Mouse (Mus musculus) CH12.LX (cell line): ENCODE results near the gene Pla2g7. TPM values are rescaled to one million over a fixed set of nuclear protein-coding genes. Genes with fewer than 3 reads are reported as not detected.

Experiments
- DNase-seq: peaks from one replicate; pipeline ENCODE4 v3.0.0-alpha.2; 2013; ENCODE audit errors: extremely low read depth
- H3K27ac ChIP-seq: 2 replicates; pipeline ENCODE4 v1.5.1; 2012; ENCODE audit warnings: low read depth, mild to moderate bottlenecking, control low read depth, moderate library complexity; ENCODE audit not compliant: insufficient read depth
- H3K27me3 ChIP-seq: replicated peaks from 2 replicates; pipeline ENCODE3; 2012; ENCODE audit warnings: inconsistent platforms
- H3K36me3 ChIP-seq, 2 experiments: replicated peaks in 1 of 2; 2 replicates each; pipeline versions ENCODE3 to v1.6.1; 2012; ENCODE audit warnings: inconsistent platforms in 1 of 2, low read length in 1 of 2, mild to moderate bottlenecking in 1 of 2, mixed read lengths in 1 of 2, moderate library complexity in 1 of 2; ENCODE audit not compliant: control insufficient read depth in 1 of 2, insufficient read depth in 1 of 2
- H3K4me1 ChIP-seq, 2 experiments: 2 replicates each; pipeline ENCODE4 v1.6.1; 2012; ENCODE audit warnings: inconsistent platforms in 1 of 2, moderate library complexity in 1 of 2; ENCODE audit not compliant: insufficient read depth in 2 of 2, control insufficient read depth in 1 of 2
- H3K4me2 ChIP-seq: 2 replicates; pipeline ENCODE4 v1.6.1; 2012; ENCODE audit warnings: low read depth, mild to moderate bottlenecking, control low read depth; ENCODE audit not compliant: poor library complexity, insufficient read depth, severe bottlenecking
- H3K4me3 ChIP-seq, 3 experiments: fragments of 150-350 bp in 1 of 3; sonication (generic) in 1 of 3; replicated peaks in 1 of 3; 2 replicates each; pipeline versions ENCODE3 to v1.5.1; 2011 to 2012; ENCODE audit warnings: low read depth in 2 of 3, low read length in 2 of 3, mild to moderate bottlenecking in 2 of 3, moderate library complexity in 2 of 3, control low read depth in 1 of 3, improper control_type of control experiment in 1 of 3, inconsistent platforms in 1 of 3, mixed read lengths in 1 of 3; ENCODE audit not compliant: poor library complexity in 1 of 3
- H3K79me2 ChIP-seq: replicated peaks from 2 replicates; pipeline ENCODE4 v1.6.1; 2012; ENCODE audit warnings: mild to moderate bottlenecking, moderate library complexity; ENCODE audit not compliant: control insufficient read depth, poor library complexity, insufficient read depth, severe bottlenecking; ENCODE audit errors: extremely low read depth
- H3K9ac ChIP-seq: 2 replicates; pipeline ENCODE4 v1.6.1; 2012; ENCODE audit warnings: low read depth, mild to moderate bottlenecking, control low read depth, moderate library complexity; ENCODE audit not compliant: insufficient read depth
- H3K9me3 ChIP-seq: replicated peaks from 2 replicates; pipeline ENCODE3; 2012; ENCODE audit warnings: low read length, inconsistent platforms, mixed read lengths
- CTCF ChIP-seq, 2 experiments: IDR thresholded peaks in 1 of 2; conservative IDR thresholded peaks in 1 of 2; 2 replicates each; pipeline ENCODE4 v1.5.1; 2011 to 2012; ENCODE audit warnings: low read depth in 2 of 2, low read length in 2 of 2, improper control_type of control experiment in 1 of 2, inconsistent platforms in 1 of 2, mild to moderate bottlenecking in 1 of 2, moderate library complexity in 1 of 2
- MAFK ChIP-seq: IDR thresholded peaks from 2 replicates; pipeline ENCODE4 v1.6.1; 2011; ENCODE audit warnings: low read length, improper control_type of control experiment; ENCODE audit not compliant: insufficient replicate concordance
- TCF12 ChIP-seq: IDR thresholded peaks from 2 replicates; pipeline ENCODE4 v1.6.1; 2014; ENCODE audit warnings: low read depth, mild to moderate bottlenecking, inconsistent platforms, low read length, improper control_type of control experiment
- ZC3H11A ChIP-seq: IDR thresholded peaks from 2 replicates; pipeline ENCODE4 v1.6.1; 2012; ENCODE audit warnings: low read depth, mild to moderate bottlenecking, inconsistent platforms, low read length, improper control_type of control experiment
- dilution Hi-C: fragments of 300-500 bp; cut with MboI; formaldehyde crosslinking; loops from 2 replicates; pipeline ENCODE4 v1.14.3; 2020; ENCODE audit warnings: low sequenced_read_pairs; ENCODE audit not compliant: extremely low pct_unique_long_range_greater_than_20kb, extremely low pct_ligation_motif_present
- in situ Hi-C: fragments of 300-500 bp; cut with MboI; formaldehyde crosslinking; loops from 3 replicates; pipeline ENCODE4 v1.14.3; 2019; ENCODE audit warnings: low sequenced_read_pairs, low pct_ligation_motif_present, low pct_unique_long_range_greater_than_20kb, mixed read lengths
- polyA plus RNA-seq: library from polyadenylated mRNA; unstranded; fragments of >175 nt; gene quantifications from 2 replicates; pipeline ENCODE4 v1.2.1, GENCODE M21; 2012; ENCODE audit warnings: low read depth; ENCODE audit not compliant: insufficient read length
- total RNA-seq, 2 experiments: library from RNA; depleted of rRNA; stranded (reverse); fragments of 300-350 nt in 1 of 2; fragments of >200 nt in 1 of 2; gene quantifications; 2 replicates each; pipeline ENCODE4 v1.2.3; 2012 to 2014

The Pla2g7 gene
- total and polyA plus RNA-seq, 3 experiments, result 0.27 TPM; not detected in 2

DNA sequence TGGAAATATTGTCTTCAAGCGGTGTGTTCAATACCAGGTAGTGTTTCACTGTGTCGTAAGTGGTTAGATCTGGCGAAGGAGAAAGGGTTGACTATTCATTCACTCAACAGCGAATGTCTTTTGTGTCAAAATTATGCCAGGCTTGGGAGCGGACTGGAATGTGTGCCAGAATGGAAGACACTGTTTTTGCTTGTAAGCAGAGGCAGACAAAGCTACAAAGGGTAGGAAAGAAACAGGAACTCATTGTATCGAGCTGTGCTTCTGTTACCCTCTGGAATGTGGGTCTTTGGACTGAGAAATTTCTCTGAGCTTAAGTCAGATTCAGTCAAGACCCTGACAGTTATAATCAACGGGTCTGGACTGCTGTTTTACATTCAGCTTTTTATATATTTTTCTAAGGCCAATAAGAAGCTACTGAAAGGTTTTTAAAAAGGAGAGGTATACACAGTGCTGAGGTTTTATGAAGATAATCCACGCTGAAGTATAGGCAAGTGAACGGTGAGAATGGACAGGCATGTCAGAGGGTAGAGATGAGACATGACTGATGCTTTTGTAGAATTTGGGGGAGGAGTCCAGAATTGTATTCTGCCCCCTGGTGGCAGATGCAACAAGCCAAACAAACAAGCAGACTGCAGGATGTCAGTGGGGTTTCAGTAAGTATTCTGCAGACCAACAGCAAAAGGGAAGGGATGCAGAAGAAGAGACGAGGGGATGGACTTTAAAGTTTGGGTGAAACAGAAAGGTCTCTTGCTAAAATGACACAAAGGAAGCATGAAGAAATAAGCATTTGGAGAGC lies 81.9 kb downstream of the Pla2g7 start:
- H3K27ac ChIP-seq, result no peak overlapping the region
- dilution Hi-C loops (no loop called here), in situ Hi-C loops (no loop called here)
- peaks cover 40% of the 10 kb centered on the region for H3K9me3 ChIP-seq
- H3K27me3 ChIP-seq, result no peaks in the 10 kb centered on the region
- no peaks in the 10 kb centered on the region for H3K4me1 ChIP-seq
- no peaks in the 10 kb centered on the region for H3K36me3 ChIP-seq
- H3K4me3 ChIP-seq, result no peak overlapping the region
- TF ChIP-seq TCF12, result no peak
- 0 out of 4 replicates have a peak, but pooled peaks of 1 of the 2 experiments have one; percentile 10 for TF ChIP-seq CTCF (conservative IDR thresholded peaks at IDR 0.05 in 1 of 2, IDR thresholded peaks at IDR 0.05 in 1 of 2; ENCODE audit: low read depth in 2 of 2, low read length in 2 of 2)
- no peak overlapping the region for H3K9ac ChIP-seq
- peak; percentile 26 for DNase-seq
- no peaks in the 10 kb centered on the region for H3K79me2 ChIP-seq
- H3K4me2 ChIP-seq, result no peak overlapping the region

DNA sequence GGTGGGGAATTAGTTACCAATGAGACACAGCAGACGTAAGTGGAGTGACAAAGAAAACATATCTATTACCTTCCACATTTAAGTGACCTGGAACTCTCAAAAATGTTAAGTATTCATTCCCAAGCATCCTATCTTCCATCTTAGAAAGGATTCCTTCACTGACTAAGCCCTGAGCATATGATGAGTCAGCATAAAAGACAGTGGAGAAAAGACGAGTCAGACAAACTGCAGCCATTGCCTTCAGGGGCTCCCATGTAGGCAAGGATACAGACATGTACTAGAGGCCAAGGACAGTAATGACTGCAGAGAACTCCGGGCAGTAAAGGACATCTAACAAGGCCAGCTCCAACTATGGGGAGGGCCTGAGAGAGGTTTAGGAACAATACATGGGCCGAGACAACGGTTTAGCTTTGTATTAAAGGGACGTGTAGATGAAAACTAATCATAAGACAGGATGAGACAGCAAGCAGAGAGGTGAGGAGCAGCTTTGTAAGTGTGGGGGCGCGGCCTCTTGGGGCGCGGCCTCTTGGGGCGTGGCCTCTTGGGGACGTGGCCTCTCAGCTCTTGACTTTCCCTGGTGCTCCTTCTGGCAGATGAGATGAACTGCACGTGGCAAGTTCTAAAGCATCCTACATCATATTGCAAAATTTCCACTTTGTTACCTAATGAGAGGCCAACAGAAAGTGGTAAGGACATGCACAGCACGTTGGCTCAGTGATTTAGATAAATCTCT lies 83.6 kb downstream of the Pla2g7 start:
- no peaks in the 10 kb centered on the region for H3K27me3 ChIP-seq
- no peaks in the 10 kb centered on the region for H3K79me2 ChIP-seq
- H3K9me3 ChIP-seq, result peaks cover 29% of the 10 kb centered on the region
- no peak overlapping the region for H3K9ac ChIP-seq
- TF ChIP-seq ZC3H11A (no peak), MAFK (peak; percentile 82)
- H3K4me1 ChIP-seq, result no peaks in the 10 kb centered on the region
- H3K4me2 ChIP-seq, result no peak overlapping the region
- peak; percentile 8 for DNase-seq
- H3K36me3 ChIP-seq, result no peaks in the 10 kb centered on the region
- in situ Hi-C loops (no loop called here), dilution Hi-C loops (no loop called here)
- H3K27ac ChIP-seq, result no peak overlapping the region
- no peak overlapping the region for H3K4me3 ChIP-seq

Other genes with a start within 250 kb of the Pla2g7 start
- gene Adgrf5, start 207.6 kb upstream of the Pla2g7 start, total RNA-seq (2012; rRNA removed), result not detected in 2 replicates
- gene Adgrf5, start 207.6 kb upstream of the Pla2g7 start, total RNA-seq (2014; rRNA removed), result not detected in 2 replicates
- gene Adgrf5, start 207.6 kb upstream of the Pla2g7 start, polyA plus RNA-seq, result not detected in 2 replicates
- gene Mep1a, start 65.3 kb upstream of the Pla2g7 start, total RNA-seq (2012; rRNA removed), result not detected in 2 replicates
- not detected in 2 replicates for gene Mep1a, start 65.3 kb upstream of the Pla2g7 start, total RNA-seq (2014; rRNA removed)
- not detected in 2 replicates for gene Mep1a, start 65.3 kb upstream of the Pla2g7 start, polyA plus RNA-seq
- not detected in 2 replicates for gene Ankrd66, start 24.5 kb upstream of the Pla2g7 start, total RNA-seq (2012; rRNA removed)
- not detected in 2 replicates for gene Ankrd66, start 24.5 kb upstream of the Pla2g7 start, total RNA-seq (2014; rRNA removed)
- not detected in 2 replicates for gene Ankrd66, start 24.5 kb upstream of the Pla2g7 start, polyA plus RNA-seq
- not detected in 2 replicates for gene Tdrd6, start 62.2 kb downstream of the Pla2g7 start, total RNA-seq (2012; rRNA removed)
- not detected in 2 replicates for gene Tdrd6, start 62.2 kb downstream of the Pla2g7 start, total RNA-seq (2014; rRNA removed)
- gene Tdrd6, start 62.2 kb downstream of the Pla2g7 start, polyA plus RNA-seq, result not detected in 2 replicates
- 0.13 TPM in 1 of 2 replicates, not detected in the other for gene Slc25a27, start 99.1 kb downstream of the Pla2g7 start, total RNA-seq (2012; rRNA removed)
- gene Slc25a27, start 99.1 kb downstream of the Pla2g7 start, total RNA-seq (2014; rRNA removed), result 0.40 and 0.55 TPM in 2 replicates
- 0.42 and 0.49 TPM in 2 replicates for gene Slc25a27, start 99.1 kb downstream of the Pla2g7 start, polyA plus RNA-seq
- gene Cyp39a1, start 99.3 kb downstream of the Pla2g7 start, total RNA-seq (2012; rRNA removed), result 0.04 and 0.08 TPM in 2 replicates
- 0.09 and 0.16 TPM in 2 replicates for gene Cyp39a1, start 99.3 kb downstream of the Pla2g7 start, total RNA-seq (2014; rRNA removed)
- gene Cyp39a1, start 99.3 kb downstream of the Pla2g7 start, polyA plus RNA-seq, result 0.31 and 0.43 TPM in 2 replicates
- gene Rcan2, start 233.3 kb downstream of the Pla2g7 start, total RNA-seq (2012; rRNA removed), result not detected in 2 replicates
- 0.32 and 0.50 TPM in 2 replicates for gene Rcan2, start 233.3 kb downstream of the Pla2g7 start, total RNA-seq (2014; rRNA removed)
- gene Rcan2, start 233.3 kb downstream of the Pla2g7 start, polyA plus RNA-seq, result 1.1 and 1.5 TPM in 2 replicates